10 mouse cellular contexts compared by ENCODE assay signal in the genomic region with DNA sequence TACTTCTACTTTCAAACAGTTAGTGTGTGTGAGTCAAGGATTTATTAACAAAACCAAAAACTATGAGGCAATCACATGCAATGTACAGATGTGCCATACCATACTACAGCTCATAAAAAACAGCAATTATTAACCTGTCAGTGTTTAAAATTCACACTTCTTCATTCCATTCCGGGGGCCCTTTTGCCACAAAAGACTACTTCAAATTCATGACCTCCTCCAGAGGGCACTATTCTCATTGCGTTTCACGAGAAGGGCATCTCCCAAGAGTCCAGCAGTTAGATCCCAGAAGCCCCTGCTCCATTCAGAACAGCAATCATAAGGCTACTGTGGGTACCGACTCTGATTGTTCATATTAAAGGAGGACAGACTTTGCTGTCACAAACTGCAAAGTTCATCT.
A peak's percentile ranks its signal among the peaks of the same experiment; 100 is the strongest.
DNase-seq lines count a peak whose midpoint lies in the region; ATAC-seq and TF ChIP-seq lines count a peak whose summit lies in the region.
"Had no signal": no experiment of that assay in that cellular context is flagged by ENCODE, and none has a peak within 500 bp of the region (broad histone marks: within the 10 kb centered on the region; RNA-seq: fewer than 3 reads in every experiment).

No protein-coding gene starts in this region.

- TF ChIP-seq CTCF in E14TG2a.4 (conservative IDR thresholded peaks at IDR 0.05; ENCODE audit: low read length) = peak; percentile 19; the same call in 1 of the 2 replicates

- no peak overlapping the region for H3K9ac ChIP-seq in kidney, embryonic 16.5 days (replicated peaks; ENCODE audit: low read length)

- WGBS in kidney, embryonic 16.5 days = 30% methylated on average over 4 of the region's 4 CpGs
- 62% methylated on average over 4 of the region's 4 CpGs for WGBS in forebrain, embryonic 10.5 days

- H3K4me3 ChIP-seq in kidney, embryonic 16.5 days (ENCODE audit: low read length) = no peak overlapping the region
- H3K4me3 ChIP-seq in E14TG2a.4 (replicated peaks; ENCODE audit: low read length) = no peak overlapping the region
- no peak overlapping the region for H3K4me3 ChIP-seq in forebrain, embryonic 10.5 days
- H3K4me3 ChIP-seq: limb, embryonic 10.5 days had no signal

- no peak overlapping the region for H3K27ac ChIP-seq in kidney, embryonic 16.5 days (ENCODE audit: low read length)
- no peak overlapping the region for H3K27ac ChIP-seq in forebrain, embryonic 10.5 days
- H3K27ac ChIP-seq: limb, embryonic 10.5 days had no signal

- no peak for ATAC-seq in kidney, embryonic 16.5 days (ENCODE audit: low FRiP score, low TSS enrichment)

- H3K36me3 ChIP-seq in kidney, embryonic 16.5 days (ENCODE audit: insufficient read depth, low read length) = no peaks in the 10 kb centered on the region
- no peaks in the 10 kb centered on the region for H3K36me3 ChIP-seq in E14TG2a.4 (ENCODE audit: insufficient read depth, low read length)
- no peaks in the 10 kb centered on the region for H3K36me3 ChIP-seq in forebrain, embryonic 10.5 days (replicated peaks)
- H3K36me3 ChIP-seq: limb, embryonic 10.5 days had no signal

- no peaks in the 10 kb centered on the region for H3K9me3 ChIP-seq in kidney, embryonic 16.5 days (ENCODE audit: low read length)
- no peaks in the 10 kb centered on the region for H3K9me3 ChIP-seq in E14TG2a.4 (ENCODE audit: low read length)
- no peaks in the 10 kb centered on the region for H3K9me3 ChIP-seq in forebrain, embryonic 10.5 days
- H3K9me3 ChIP-seq: limb, embryonic 10.5 days had no signal

- no peaks in the 10 kb centered on the region for H3K27me3 ChIP-seq in kidney, embryonic 16.5 days (ENCODE audit: insufficient read depth, low read length)
- no peaks in the 10 kb centered on the region; the same call in 1 of the 2 replicates for H3K27me3 ChIP-seq in E14TG2a.4 (ENCODE audit: insufficient read depth, low read length)
- no peaks in the 10 kb centered on the region for H3K27me3 ChIP-seq in forebrain, embryonic 10.5 days (ENCODE audit: poor library complexity, severe bottlenecking)

- no peak overlapping the region for H3K4me2 ChIP-seq in kidney, embryonic 16.5 days (replicated peaks; ENCODE audit: low read depth, low read length)

- DNase-seq in kidney, adult 9 months = peak; percentile 22
- DNase-seq in R1 (ENCODE audit: low read depth, low spot score) = peak; percentile 52
- peak; percentile 48 for DNase-seq in lung, postnatal 25 days (ENCODE audit: low spot score)
- no peak for DNase-seq in right cerebral cortex, postnatal 25 days
- DNase-seq in forebrain, embryonic 10.5 days (ENCODE audit: extremely low spot score, low spot score) = no peak
- DNase-seq: gastrocnemius, postnatal 25 days; thymus, postnatal 36 days had no signal

- H3K4me1 ChIP-seq in kidney, embryonic 16.5 days (ENCODE audit: insufficient read depth, low read length) = peaks cover 14% of the 10 kb centered on the region
- peaks cover 26% of the 10 kb centered on the region for H3K4me1 ChIP-seq in E14TG2a.4 (replicated peaks; ENCODE audit: low read depth, low read length)
- peaks cover 21% of the 10 kb centered on the region for H3K4me1 ChIP-seq in forebrain, embryonic 10.5 days

Comparison
In these comparisons a context has a peak if more than half of its experiments do, and no peak if none do; other contexts are left out.
1. DNase-seq: peak in kidney, adult 9 months (single experiment), R1 (single experiment) and lung, postnatal 25 days (single experiment); none in right cerebral cortex, postnatal 25 days (single experiment) and forebrain, embryonic 10.5 days (single experiment).